Mouse (Mus musculus) intestine, embryonic 16.5 days (tissue): ENCODE measurements around the gene Sdccag8. TPM values are rescaled to one million over a fixed set of nuclear protein-coding genes. Genes with fewer than 3 reads are reported as not detected.
A peak's percentile ranks its signal among the peaks of the same experiment; 100 is the strongest.

Source experiments
- ATAC-seq: fragments of 200-750 bp; cut with Nextera tagmentation; 2 replicates; pipeline ENCODE4 v1.8.0; 2017; ENCODE audit warnings: moderate TSS enrichment, moderate library complexity
- H3K27ac ChIP-seq: fragments of 300-500 bp; sonication (generic); 2 replicates; pipeline ENCODE4 v1.5.1; 2014; ENCODE audit warnings: mild to moderate bottlenecking, low read length
- H3K27me3 ChIP-seq: fragments of 300-500 bp; sonication (generic); replicated peaks from 2 replicates; pipeline ENCODE4 v1.6.1; 2014; ENCODE audit warnings: low read length, control low read depth, mixed read lengths; ENCODE audit not compliant: control insufficient read depth, insufficient read depth
- H3K36me3 ChIP-seq: fragments of 300-500 bp; sonication (generic); 2 replicates; pipeline ENCODE4 v1.6.1; 2014; ENCODE audit warnings: low read length, control low read depth; ENCODE audit not compliant: control insufficient read depth, insufficient read depth
- H3K4me1 ChIP-seq: fragments of 300-500 bp; sonication (generic); 2 replicates; pipeline ENCODE4 v1.6.1; 2014; ENCODE audit warnings: low read length, control low read depth, mixed read lengths; ENCODE audit not compliant: control insufficient read depth, insufficient read depth
- H3K4me2 ChIP-seq: fragments of 300-500 bp; sonication (generic); 2 replicates; pipeline ENCODE4 v1.6.1; 2014; ENCODE audit warnings: low read depth, low read length, control low read depth
- H3K4me3 ChIP-seq: fragments of 300-500 bp; sonication (generic); 2 replicates; pipeline ENCODE4 v1.5.1; 2014; ENCODE audit warnings: mild to moderate bottlenecking, low read length
- H3K9ac ChIP-seq: fragments of 300-500 bp; sonication (generic); 2 replicates; pipeline ENCODE4 v1.6.1; 2014; ENCODE audit warnings: low read depth, low read length
- H3K9me3 ChIP-seq: fragments of 300-500 bp; sonication (generic); 2 replicates; pipeline ENCODE4 v1.6.1; 2016; ENCODE audit warnings: low read length, control low read depth; ENCODE audit not compliant: control insufficient read depth
- WGBS: fragments of 180-500 bp; shearing (Covaris S2); extraction: QIAGEN DNeasy Blood & Tissue Kit; methylation state at CpG from one replicate; pipeline ENCODE4 v1.1.7; 2014; 5-methylcytosine and 5-hydroxymethylcytosine counted together
- polyA plus RNA-seq: library from polyadenylated mRNA; unstranded; fragments of >200 nt; fragmentation: Nextera tagmentation; extraction: Ambion mirVana; gene quantifications from 2 replicates; pipeline ENCODE4 v1.2.1, GENCODE M21; 2015

The Sdccag8 gene
- polyA plus RNA-seq, 1 experiment from 2014 or later = 30.3 TPM

- WGBS = 40% methylated on average over 6 of the region's 6 CpGs
- no peak for ATAC-seq
- H3K27ac ChIP-seq = no peak overlapping the region
Measured at GRCm38 (mm10) chr1:176999011-176999410, 184.6 kb downstream of the Sdccag8 start.

DNA sequence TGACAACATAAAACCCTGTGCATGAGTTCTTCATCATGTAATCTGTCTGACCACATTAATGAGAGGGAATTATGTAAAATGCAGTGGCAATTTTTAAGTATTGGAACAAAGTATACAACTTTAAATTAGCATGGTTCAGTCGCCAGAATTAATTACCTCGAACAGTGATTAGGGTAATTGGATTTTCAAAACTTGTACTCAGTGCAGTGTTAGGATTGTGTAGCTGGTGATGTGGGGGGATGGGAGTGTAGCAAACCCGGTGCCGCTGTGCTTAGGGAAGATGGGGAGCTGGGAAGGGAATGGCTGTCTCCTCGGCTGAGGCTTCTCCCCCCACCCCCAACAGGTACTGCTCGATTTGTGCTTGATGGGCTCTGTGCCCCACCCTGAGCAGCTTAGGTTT, 188.5 kb downstream of the Sdccag8 start:
- WGBS = 69% methylated on average over 6 of the region's 6 CpGs
- Histone ChIP-seq H3K36me3 (no peaks in the 10 kb centered on the region), H3K9ac (no peak overlapping the region), H3K4me3 (no peak overlapping the region), H3K27ac (no peak overlapping the region), H3K27me3 (no peaks in the 10 kb centered on the region), H3K4me2 (no peak overlapping the region), H3K4me1 (no peaks in the 10 kb centered on the region), H3K9me3 (no peaks in the 10 kb centered on the region)
- no peak for ATAC-seq

More at GRCm38 (mm10) chr1:176999011-176999410, 184.6 kb downstream of the Sdccag8 start:
- H3K27me3 ChIP-seq = no peaks in the 10 kb centered on the region
- no peak overlapping the region for H3K9ac ChIP-seq
- peaks cover 15% of the 10 kb centered on the region for H3K4me1 ChIP-seq
- H3K36me3 ChIP-seq = no peaks in the 10 kb centered on the region
- H3K9me3 ChIP-seq = no peaks in the 10 kb centered on the region
- no peak overlapping the region for H3K4me2 ChIP-seq
- no peak overlapping the region for H3K4me3 ChIP-seq

- no peak overlapping the region for H3K4me3 ChIP-seq
- no peaks in the 10 kb centered on the region for H3K4me1 ChIP-seq
- H3K36me3 ChIP-seq = no peaks in the 10 kb centered on the region
- H3K27me3 ChIP-seq = no peaks in the 10 kb centered on the region
- peak; percentile 18 for ATAC-seq
- no peak overlapping the region for H3K9ac ChIP-seq
- no peak overlapping the region for H3K4me2 ChIP-seq
- no peak overlapping the region for H3K27ac ChIP-seq
- 67% methylated on average over 4 of the region's 4 CpGs for WGBS
- no peaks in the 10 kb centered on the region for H3K9me3 ChIP-seq
Measured at GRCm38 (mm10) chr1:177004041-177004741, 189.7 kb downstream of the Sdccag8 start.

DNA sequence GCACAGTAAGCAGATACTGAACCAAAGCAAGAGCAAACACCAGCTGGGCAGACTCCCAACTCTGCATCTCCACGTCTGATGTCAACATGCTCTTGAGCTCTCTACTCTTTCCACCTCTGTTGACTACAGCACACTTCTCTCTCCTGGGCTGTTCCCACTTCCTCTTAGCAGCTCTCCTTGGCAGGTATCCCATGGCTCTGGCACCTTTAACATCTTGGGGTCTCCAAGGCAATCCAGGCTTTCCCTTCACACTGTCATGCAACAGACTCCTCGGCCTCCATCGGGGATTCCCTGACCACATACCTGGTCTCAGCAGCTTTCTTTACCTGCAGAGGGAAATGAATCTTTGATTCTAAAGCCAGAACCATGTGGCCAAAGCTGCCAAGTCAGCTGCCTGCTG, 192.9 kb downstream of the Sdccag8 start:
- no peaks in the 10 kb centered on the region for H3K4me1 ChIP-seq
- 85% methylated on average over 3 of the region's 3 CpGs for WGBS
- H3K27me3 ChIP-seq = no peaks in the 10 kb centered on the region
- H3K9me3 ChIP-seq = no peaks in the 10 kb centered on the region
- H3K9ac ChIP-seq = no peak overlapping the region
- H3K36me3 ChIP-seq = no peaks in the 10 kb centered on the region
- no peak overlapping the region for H3K27ac ChIP-seq
- H3K4me2 ChIP-seq = no peak overlapping the region
- ATAC-seq = no peak
- no peak overlapping the region for H3K4me3 ChIP-seq

GRCm38 (mm10) chr1:177008777-177009176, 194.3 kb downstream of the Sdccag8 start:
- Histone ChIP-seq H3K4me1 (no peaks in the 10 kb centered on the region), H3K27me3 (no peaks in the 10 kb centered on the region), H3K27ac (no peak overlapping the region), H3K4me3 (no peak overlapping the region), H3K4me2 (no peak overlapping the region), H3K9ac (no peak overlapping the region), H3K36me3 (no peaks in the 10 kb centered on the region), H3K9me3 (no peaks in the 10 kb centered on the region)
- WGBS = 70% methylated on average over 1 of the region's 1 CpGs
- 0 out of 2 replicates have a peak, but pooled peaks have one; percentile 21 for ATAC-seq

- H3K36me3 ChIP-seq = no peaks in the 10 kb centered on the region
- no peak overlapping the region for H3K9ac ChIP-seq
- no peak overlapping the region for H3K4me3 ChIP-seq
- H3K27me3 ChIP-seq = no peaks in the 10 kb centered on the region
- ATAC-seq = no peak
- 58% methylated on average over 3 of the region's 3 CpGs for WGBS
- no peak overlapping the region for H3K4me2 ChIP-seq
- peaks cover 10% of the 10 kb centered on the region for H3K4me1 ChIP-seq
- H3K27ac ChIP-seq = no peak overlapping the region
- no peaks in the 10 kb centered on the region for H3K9me3 ChIP-seq
Measured at GRCm38 (mm10) chr1:177010041-177010440, 195.6 kb downstream of the Sdccag8 start.

GRCm38 (mm10) chr1:177010607-177011302, 196.3 kb downstream of the Sdccag8 start:
- no peak overlapping the region for H3K4me2 ChIP-seq
- H3K36me3 ChIP-seq = no peaks in the 10 kb centered on the region
- H3K27ac ChIP-seq = no peak overlapping the region
- no peaks in the 10 kb centered on the region for H3K27me3 ChIP-seq
- 75% methylated on average over 6 of the region's 6 CpGs for WGBS
- H3K9me3 ChIP-seq = no peaks in the 10 kb centered on the region
- H3K9ac ChIP-seq = no peak overlapping the region
- no peak overlapping the region for H3K4me3 ChIP-seq
- H3K4me1 ChIP-seq = peaks cover 10% of the 10 kb centered on the region
- ATAC-seq = no peak

DNA sequence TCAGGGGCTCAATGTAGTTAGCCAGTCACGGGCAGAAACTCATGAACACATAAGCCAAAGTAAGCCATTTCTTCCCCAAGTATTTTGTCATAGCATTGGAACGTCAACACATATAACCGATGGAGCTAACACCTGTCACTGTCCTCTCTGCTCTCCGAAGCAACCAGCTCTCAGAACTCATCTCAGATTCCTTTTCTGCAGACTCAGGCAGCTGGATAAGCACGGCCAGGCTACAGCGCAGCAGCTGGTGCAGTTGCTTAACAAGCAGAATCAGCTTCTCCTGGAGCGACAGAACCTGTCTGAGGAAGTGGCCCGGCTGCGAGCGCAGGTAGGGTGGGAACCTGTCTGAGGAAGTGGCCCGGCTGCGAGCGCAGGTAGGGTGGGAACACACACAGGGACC, 197.2 kb downstream of the Sdccag8 start:
- ATAC-seq = no peak
- Histone ChIP-seq H3K4me2 (no peak overlapping the region), H3K9ac (no peak overlapping the region), H3K9me3 (no peaks in the 10 kb centered on the region), H3K4me1 (peaks cover 10% of the 10 kb centered on the region), H3K36me3 (no peaks in the 10 kb centered on the region), H3K4me3 (no peak overlapping the region), H3K27ac (no peak overlapping the region), H3K27me3 (no peaks in the 10 kb centered on the region)
- 82% methylated on average over 13 of the region's 13 CpGs for WGBS

- H3K27ac ChIP-seq = no peak overlapping the region
- H3K9me3 ChIP-seq = no peaks in the 10 kb centered on the region
- H3K4me2 ChIP-seq = no peak overlapping the region
- H3K9ac ChIP-seq = no peak overlapping the region
- peaks cover 10% of the 10 kb centered on the region for H3K4me1 ChIP-seq
- 75% methylated on average over 3 of the region's 3 CpGs for WGBS
- H3K27me3 ChIP-seq = no peaks in the 10 kb centered on the region
- ATAC-seq = no peak
- H3K4me3 ChIP-seq = no peak overlapping the region
- H3K36me3 ChIP-seq = no peaks in the 10 kb centered on the region
Measured at GRCm38 (mm10) chr1:177012774-177013173, 198.3 kb downstream of the Sdccag8 start.
